Mouse (Mus musculus): ENCODE data around the gene Fzd2. TPM values are rescaled to one million over a fixed set of nuclear protein-coding genes. Genes with fewer than 3 reads are reported as not detected.

The Fzd2 gene
- polyA plus RNA-seq, 2 experiments: 65.5 to 163 TPM

DNA sequence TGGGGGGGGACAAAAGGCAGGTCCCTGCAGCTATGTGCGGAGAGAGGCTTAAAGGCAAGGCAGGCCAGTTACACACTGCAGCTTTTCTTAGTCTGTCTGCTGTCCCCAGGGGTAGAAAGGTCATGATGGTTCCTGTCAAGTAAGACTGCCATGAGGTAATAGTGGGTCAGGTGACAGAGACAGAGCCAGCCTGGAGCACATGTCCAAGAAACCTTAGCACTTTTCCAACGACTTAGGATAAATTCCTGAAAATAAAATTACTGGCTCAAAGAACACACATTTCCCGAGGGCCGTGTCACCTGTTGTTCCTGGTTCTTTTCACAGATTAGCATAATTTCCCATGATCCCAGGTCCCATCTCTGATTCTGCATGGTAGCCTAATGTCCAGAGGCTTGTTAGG lies 6.1 kb downstream of the Fzd2 start:
- peak overlapping the region; percentile 80; the same call in 1 of the 2 replicates for H3K4me2 ChIP-seq (replicated peaks; ENCODE audit: low read depth, low read length, severe bottlenecking)
- H3K4me3 ChIP-seq (replicated peaks; ENCODE audit: low read length): peak overlapping the region; percentile 97; the same call in 1 of the 2 replicates
- H3K27ac ChIP-seq (replicated peaks; ENCODE audit: low read depth, low read length): peak overlapping the region; percentile 82
- ATAC-seq (ENCODE audit: low FRiP score, low read depth) (0 out of 2 replicates have a peak, but pooled peaks have one; percentile 9), DNase-seq (ENCODE audit: low spot score) (no peak)
- H3K4me1 ChIP-seq (ENCODE audit: control insufficient read depth, insufficient read depth, low read length): peaks cover 34% of the 10 kb centered on the region
- peaks cover 26% of the 10 kb centered on the region for H3K36me3 ChIP-seq (ENCODE audit: control insufficient read depth, insufficient read depth, low read length)
- 13% methylated on average over 4 of the region's 4 CpGs for WGBS
- H3K9ac ChIP-seq (ENCODE audit: low read depth, low read length, severe bottlenecking): peak overlapping the region; percentile 46
- no peak for TF ChIP-seq POLR2A (IDR thresholded peaks at IDR 0.05; ENCODE audit: borderline replicate concordance, extremely low read depth, insufficient read depth, insufficient read length)
- H3K27me3 ChIP-seq (ENCODE audit: control insufficient read depth, insufficient read depth, low read length): no peaks in the 10 kb centered on the region
- no peaks in the 10 kb centered on the region for H3K9me3 ChIP-seq (ENCODE audit: control insufficient read depth, low read length)

DNA sequence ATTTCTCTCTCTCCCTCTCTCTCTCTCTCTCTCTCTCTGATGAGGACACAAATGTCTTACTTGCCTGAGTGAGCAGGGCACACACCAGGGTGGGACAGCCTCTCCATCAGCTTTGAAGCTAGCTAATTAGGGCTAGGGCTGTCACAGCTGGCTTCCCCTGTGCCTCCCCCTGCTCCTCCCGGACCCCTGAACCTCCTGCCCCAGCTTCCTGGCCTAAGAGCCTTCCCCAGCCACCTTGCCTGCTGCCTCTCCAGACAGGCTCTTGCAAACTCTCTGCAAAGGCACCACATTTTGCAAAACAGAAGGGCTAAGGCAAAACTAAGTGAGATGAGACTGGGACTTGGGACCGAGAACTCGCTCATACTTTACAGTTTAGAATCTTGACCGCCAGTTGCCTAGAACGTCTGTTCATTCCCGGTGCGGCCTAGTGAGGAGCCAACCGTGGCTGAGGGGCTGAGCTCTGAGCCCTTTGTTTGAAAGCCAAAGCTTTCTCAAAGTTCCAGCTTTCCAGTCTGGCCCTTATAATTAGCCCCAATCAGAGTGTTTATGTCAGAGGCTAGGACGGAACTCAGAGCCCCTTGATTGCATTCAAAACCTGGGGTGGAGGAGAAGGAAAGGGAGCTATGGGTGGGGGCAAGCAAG lies 6.6 kb downstream of the Fzd2 start:
- H3K9me3 ChIP-seq (ENCODE audit: control insufficient read depth, low read length): no peaks in the 10 kb centered on the region
- H3K36me3 ChIP-seq (ENCODE audit: control insufficient read depth, insufficient read depth, low read length): peaks cover 21% of the 10 kb centered on the region
- ATAC-seq (ENCODE audit: low FRiP score, low read depth) (no peak), DNase-seq (ENCODE audit: low spot score) (no peak)
- H3K9ac ChIP-seq (ENCODE audit: low read depth, low read length, severe bottlenecking): peak overlapping the region; percentile 46
- 0 out of 2 replicates have a peak overlapping the region, but pooled peaks have one; percentile 4 for H3K4me3 ChIP-seq (replicated peaks; ENCODE audit: low read length)
- H3K4me1 ChIP-seq (ENCODE audit: control insufficient read depth, insufficient read depth, low read length): peaks cover 34% of the 10 kb centered on the region
- 13% methylated on average over 9 of the region's 9 CpGs for WGBS
- H3K4me2 ChIP-seq (replicated peaks; ENCODE audit: low read depth, low read length, severe bottlenecking): peak overlapping the region; percentile 28; the same call in 1 of the 2 replicates
- no peaks in the 10 kb centered on the region for H3K27me3 ChIP-seq (ENCODE audit: control insufficient read depth, insufficient read depth, low read length)
- H3K27ac ChIP-seq (replicated peaks; ENCODE audit: low read depth, low read length): peak overlapping the region; percentile 82
- no peak for TF ChIP-seq POLR2A (IDR thresholded peaks at IDR 0.05; ENCODE audit: borderline replicate concordance, extremely low read depth, insufficient read depth, insufficient read length)

DNA sequence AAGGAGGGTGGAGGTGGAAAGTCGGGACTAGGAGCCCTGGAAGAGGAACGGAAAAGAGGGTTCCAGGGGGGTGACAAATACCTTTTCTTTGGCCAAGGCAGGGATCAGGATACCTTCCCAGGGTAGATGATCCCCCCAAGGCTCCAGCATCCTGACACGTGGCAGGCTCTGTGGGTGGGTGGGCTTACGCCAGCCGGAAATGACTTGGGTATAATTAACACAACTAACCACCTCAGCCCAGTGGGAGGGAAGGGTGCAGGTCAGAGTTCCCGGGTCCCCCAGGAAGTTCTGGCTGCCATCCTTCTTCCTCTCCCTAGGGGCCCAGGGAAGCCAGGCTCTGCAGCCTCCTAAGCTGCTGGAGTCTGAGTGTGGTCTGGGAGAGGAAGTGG lies 7.1 kb downstream of the Fzd2 start:
- 3% methylated on average over 6 of the region's 6 CpGs for WGBS
- H3K4me3 ChIP-seq (replicated peaks; ENCODE audit: low read length): 0 out of 2 replicates have a peak overlapping the region, but pooled peaks have one; percentile 4
- peaks cover 34% of the 10 kb centered on the region for H3K4me1 ChIP-seq (ENCODE audit: control insufficient read depth, insufficient read depth, low read length)
- peaks cover 16% of the 10 kb centered on the region for H3K36me3 ChIP-seq (ENCODE audit: control insufficient read depth, insufficient read depth, low read length)
- TF ChIP-seq POLR2A (IDR thresholded peaks at IDR 0.05; ENCODE audit: borderline replicate concordance, extremely low read depth, insufficient read depth, insufficient read length): no peak
- DNase-seq (ENCODE audit: low spot score): no peak
- H3K9me3 ChIP-seq (ENCODE audit: control insufficient read depth, low read length): no peaks in the 10 kb centered on the region
- H3K4me2 ChIP-seq (replicated peaks; ENCODE audit: low read depth, low read length, severe bottlenecking): peak overlapping the region; percentile 28; the same call in 1 of the 2 replicates
- peak overlapping the region; percentile 82 for H3K27ac ChIP-seq (replicated peaks; ENCODE audit: low read depth, low read length)
- H3K9ac ChIP-seq (ENCODE audit: low read depth, low read length, severe bottlenecking): peak overlapping the region; percentile 46
- no peaks in the 10 kb centered on the region for H3K27me3 ChIP-seq (ENCODE audit: control insufficient read depth, insufficient read depth, low read length)
- no peak for ATAC-seq (ENCODE audit: low FRiP score, low read depth)

DNA sequence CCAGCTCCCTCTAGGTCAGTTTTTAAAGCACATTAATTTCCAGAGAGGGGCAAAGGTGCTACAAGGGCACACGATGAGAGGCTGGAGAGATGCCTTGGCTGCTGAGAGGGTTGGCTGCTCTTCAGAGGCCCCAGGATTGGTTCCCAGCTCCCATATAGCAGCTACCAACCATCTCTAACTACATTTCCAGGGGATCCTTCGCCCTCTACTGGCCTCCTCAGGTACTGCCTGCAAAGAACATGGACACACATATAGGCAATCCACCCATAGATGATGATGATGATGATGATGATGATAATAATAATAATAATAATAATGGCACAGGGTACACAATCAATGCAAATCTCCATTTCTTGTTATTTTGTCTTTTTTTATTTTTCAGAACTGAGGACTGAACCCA lies 15.3 kb downstream of the Fzd2 start:
- H3K4me3 ChIP-seq (replicated peaks; ENCODE audit: low read length): no peak overlapping the region
- H3K27ac ChIP-seq (replicated peaks; ENCODE audit: low read depth, low read length): no peak overlapping the region
- WGBS: 79% methylated on average over 2 of the region's 2 CpGs
- ATAC-seq (ENCODE audit: low FRiP score, low read depth) (no peak), DNase-seq (ENCODE audit: low spot score) (no peak)
- no peak overlapping the region for H3K9ac ChIP-seq (ENCODE audit: low read depth, low read length, severe bottlenecking)
- H3K36me3 ChIP-seq (ENCODE audit: control insufficient read depth, insufficient read depth, low read length): no peaks in the 10 kb centered on the region
- H3K4me2 ChIP-seq (replicated peaks; ENCODE audit: low read depth, low read length, severe bottlenecking): no peak overlapping the region
- no peak for TF ChIP-seq POLR2A (IDR thresholded peaks at IDR 0.05; ENCODE audit: borderline replicate concordance, extremely low read depth, insufficient read depth, insufficient read length)
- peaks cover 12% of the 10 kb centered on the region for H3K4me1 ChIP-seq (ENCODE audit: control insufficient read depth, insufficient read depth, low read length)
- H3K9me3 ChIP-seq (ENCODE audit: control insufficient read depth, low read length): 0 out of 2 replicates have a peak, but pooled peaks cover 4% of the 10 kb centered on the region
- no peaks in the 10 kb centered on the region for H3K27me3 ChIP-seq (ENCODE audit: control insufficient read depth, insufficient read depth, low read length)

DNA sequence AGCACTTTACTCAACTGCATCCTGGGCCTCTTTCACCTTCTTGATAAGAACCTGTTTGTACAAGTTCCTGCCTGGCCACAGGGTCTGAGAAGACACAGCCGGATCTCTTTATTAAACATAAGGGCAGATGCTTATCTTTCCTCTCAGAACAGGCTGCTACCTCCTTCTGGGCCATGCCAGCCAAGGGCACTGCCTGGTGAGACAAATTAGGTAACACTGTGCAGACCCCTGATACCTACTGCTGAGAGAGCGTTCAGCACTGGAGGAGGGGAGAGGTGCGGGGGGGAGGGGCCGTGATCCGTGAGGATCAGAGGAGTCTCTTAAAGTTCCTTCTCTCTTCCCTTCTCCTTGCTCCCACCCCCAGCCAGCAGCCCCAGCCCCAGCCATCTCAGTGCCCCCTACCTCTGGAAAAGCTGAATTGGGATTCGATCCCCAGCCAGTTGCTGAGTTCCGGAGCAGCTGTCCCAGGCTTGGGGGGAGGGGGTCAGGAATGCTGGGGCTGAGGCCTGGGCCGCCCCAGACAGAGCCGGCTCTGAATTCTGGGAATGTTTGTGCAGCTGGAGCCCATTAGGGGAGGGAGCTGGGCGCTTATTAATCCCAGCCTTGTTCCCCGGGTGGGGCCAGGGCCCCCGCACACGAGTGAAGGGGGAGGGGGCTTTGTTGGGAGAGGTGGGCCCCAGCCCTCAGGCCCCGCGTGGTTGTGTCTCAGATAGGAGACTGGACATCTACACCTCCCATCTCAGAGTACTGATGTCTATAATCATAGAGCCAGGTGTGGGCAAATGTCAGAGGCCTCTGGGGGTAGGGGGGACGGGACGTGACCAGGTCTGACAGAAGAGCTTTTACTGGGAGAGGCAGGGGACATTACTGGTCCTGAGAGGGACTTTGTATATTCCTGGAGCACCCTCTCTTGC lies 19.9 kb downstream of the Fzd2 start:
- H3K36me3 ChIP-seq (ENCODE audit: control insufficient read depth, insufficient read depth, low read length): no peaks in the 10 kb centered on the region
- WGBS: 2% methylated on average over 16 of the region's 17 CpGs
- peak; percentile 92 for ATAC-seq (ENCODE audit: low FRiP score, low read depth)
- H3K4me1 ChIP-seq (ENCODE audit: control insufficient read depth, insufficient read depth, low read length): peaks cover 25% of the 10 kb centered on the region
- TF ChIP-seq POLR2A (IDR thresholded peaks at IDR 0.05; ENCODE audit: borderline replicate concordance, extremely low read depth, insufficient read depth, insufficient read length): no peak
- H3K27ac ChIP-seq (replicated peaks; ENCODE audit: low read depth, low read length): peak overlapping the region; percentile 91
- H3K4me3 ChIP-seq (replicated peaks; ENCODE audit: low read length): peak overlapping the region; percentile 20
- peak overlapping the region; percentile 40; the same call in 1 of the 2 replicates for H3K9ac ChIP-seq (ENCODE audit: low read depth, low read length, severe bottlenecking)
- 0 out of 2 replicates have a peak, but pooled peaks cover 4% of the 10 kb centered on the region for H3K9me3 ChIP-seq (ENCODE audit: control insufficient read depth, low read length)
- peak overlapping the region; percentile 46 for H3K4me2 ChIP-seq (replicated peaks; ENCODE audit: low read depth, low read length, severe bottlenecking)
- peak; percentile 90 for DNase-seq (ENCODE audit: low spot score)
- H3K27me3 ChIP-seq (ENCODE audit: control insufficient read depth, insufficient read depth, low read length): no peaks in the 10 kb centered on the region
